ENCODE assay signal across 11 mouse cellular contexts in the genomic region with DNA sequence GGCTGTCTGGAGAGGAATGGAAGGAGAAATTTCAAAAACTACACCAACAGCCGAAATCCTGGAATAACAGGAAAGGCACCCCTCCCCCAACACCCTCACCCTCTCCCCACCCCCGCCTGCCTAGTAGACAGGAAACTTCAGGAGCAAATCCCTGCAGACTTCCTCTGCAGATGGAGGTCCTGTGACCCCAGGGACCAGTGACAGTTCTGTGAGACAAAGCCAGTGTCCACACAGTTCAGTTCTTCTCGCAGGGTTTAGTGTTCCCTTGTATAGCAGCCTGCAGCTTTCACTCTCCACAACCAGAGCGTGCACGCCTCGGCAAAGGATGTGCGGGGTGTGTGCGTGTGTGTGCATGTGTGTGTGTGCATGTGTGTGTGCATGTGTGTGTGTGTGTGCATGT. TPM values are rescaled to one million over a fixed set of nuclear protein-coding genes. Genes with fewer than 3 reads are reported as not detected.
DNase-seq lines count a peak whose midpoint lies in the region; ATAC-seq and TF ChIP-seq lines count a peak whose summit lies in the region.
"Had no signal": no experiment of that assay in that cellular context is flagged by ENCODE, and none has a peak within 500 bp of the region (broad histone marks: within the 10 kb centered on the region; RNA-seq: fewer than 3 reads in every experiment).

No protein-coding gene starts in this region.

- no peaks in the 10 kb centered on the region for H3K79me2 ChIP-seq in liver, adult 2 months (ENCODE audit: control insufficient read depth, insufficient read depth, low read length)

- ATAC-seq in liver, embryonic 12.5 days = no peak
- ATAC-seq in frontal cortex, adult (ENCODE audit: low TSS enrichment) = no peak
- ATAC-seq: forebrain, embryonic 13.5 days had no signal

- no peak for TF ChIP-seq CTCF in liver, adult 2 months (IDR thresholded peaks at IDR 0.05; ENCODE audit: low read depth, low read length)

- H3K27ac ChIP-seq in liver, adult 2 months (replicated peaks; ENCODE audit: insufficient read depth, low read depth, low read length) = peak overlapping the region; percentile 47
- no peak overlapping the region for H3K27ac ChIP-seq in liver, embryonic 12.5 days
- H3K27ac ChIP-seq in brown adipose tissue, adult 24 weeks (replicated peaks; ENCODE audit: low read depth, low read length) = peak overlapping the region; percentile 55
- H3K27ac ChIP-seq: forebrain, embryonic 13.5 days; layer of hippocampus, adult 2 months had no signal

- no peaks in the 10 kb centered on the region for H3K9me3 ChIP-seq in liver, embryonic 12.5 days (replicated peaks)
- H3K9me3 ChIP-seq: forebrain, embryonic 13.5 days had no signal

- no peak overlapping the region for H3K4me3 ChIP-seq in liver, adult 2 months (ENCODE audit: insufficient read depth, low read depth, low read length)
- no peak overlapping the region for H3K4me3 ChIP-seq in liver, embryonic 12.5 days
- no peak overlapping the region for H3K4me3 ChIP-seq in brown adipose tissue, adult 24 weeks (ENCODE audit: insufficient read depth, low read depth, low read length)
- H3K4me3 ChIP-seq: forebrain, embryonic 13.5 days; layer of hippocampus, adult 2 months had no signal

- peaks cover 2% of the 10 kb centered on the region; the same call in 1 of the 2 replicates for H3K4me1 ChIP-seq in liver, adult 2 months (ENCODE audit: control insufficient read depth, insufficient read depth, low read length)
- H3K4me1 ChIP-seq in liver, embryonic 12.5 days = peaks cover 4% of the 10 kb centered on the region; the same call in 1 of the 2 replicates
- H3K4me1 ChIP-seq in brown adipose tissue, adult 24 weeks (ENCODE audit: control insufficient read depth, insufficient read depth, insufficient read length, low read length) = peaks cover 46% of the 10 kb centered on the region

- H3K27me3 ChIP-seq in liver, adult 2 months (ENCODE audit: control insufficient read depth, insufficient read depth, low read length) = no peaks in the 10 kb centered on the region
- peaks cover 54% of the 10 kb centered on the region for H3K27me3 ChIP-seq in liver, embryonic 12.5 days (replicated peaks)

- no peaks in the 10 kb centered on the region for H3K36me3 ChIP-seq in liver, adult 2 months (ENCODE audit: control insufficient read depth, insufficient read depth, low read length)
- no peaks in the 10 kb centered on the region for H3K36me3 ChIP-seq in liver, embryonic 12.5 days

- H3K4me2 ChIP-seq in liver, embryonic 12.5 days = no peak overlapping the region
- H3K4me2 ChIP-seq: forebrain, embryonic 13.5 days had no signal

- no peak for TF ChIP-seq POLR2A in liver, adult 2 months (IDR thresholded peaks at IDR 0.05; ENCODE audit: extremely low read depth, insufficient read depth, low read length)

- H3K9ac ChIP-seq in liver, adult 2 months (ENCODE audit: low read depth, low read length) = no peak overlapping the region; the same call in 1 of the 2 replicates
- H3K9ac ChIP-seq in liver, embryonic 12.5 days = no peak overlapping the region
- H3K9ac ChIP-seq: forebrain, embryonic 13.5 days had no signal

- no peak for DNase-seq in liver, adult 2 months (ENCODE audit: extremely low read depth, low read depth, low spot score)
- peak; percentile 39 for DNase-seq in embryo, embryonic 11 days
- peak; percentile 69 for DNase-seq in kidney, postnatal 14 days
- no peak for DNase-seq in urinary bladder, postnatal 25 days (ENCODE audit: low spot score)
- DNase-seq: spleen, adult 18-20 months; thymus, postnatal 14 days had no signal

- WGBS in liver, adult 2 months = 76% methylated on average over 8 of the region's 8 CpGs
- 49% methylated on average over 8 of the region's 8 CpGs for WGBS in liver, embryonic 12.5 days (ENCODE audit: insufficient replicate concordance)

RNA-seq across cellular contexts. Expression of gene Ralb, which starts 6.3 kb away (rescaled TPM):
- 12.8 and 14.8 TPM in 2 replicates for total RNA-seq in liver, adult 2 months (2014; rRNA removed)
- 9.0 and 9.3 TPM in 2 replicates for polyA plus RNA-seq in liver, adult 2 months (2012; rRNA removed)
- polyA plus RNA-seq in liver, embryonic 12.5 days (2016; fragmentation: Nextera tagmentation; extraction: Ambion mirVana) = 58.2 and 58.8 TPM in 2 replicates
- 30.2 and 32.3 TPM in 2 replicates for polyA plus RNA-seq in brown adipose tissue, adult 24 weeks (2012; ENCODE audit: insufficient read depth, insufficient read length, missing spikeins)

RNA-seq across cellular contexts. Expression of gene Tmem185b, which starts 15.1 kb away (rescaled TPM):
- total RNA-seq in liver, adult 2 months (2014; rRNA removed) = 6.6 and 7.4 TPM in 2 replicates
- 12.6 and 14.2 TPM in 2 replicates for polyA plus RNA-seq in liver, adult 2 months (2012; rRNA removed)
- 11.6 and 11.7 TPM in 2 replicates for polyA plus RNA-seq in liver, embryonic 12.5 days (2016; fragmentation: Nextera tagmentation; extraction: Ambion mirVana)
- 5.9 and 7.3 TPM in 2 replicates for polyA plus RNA-seq in brown adipose tissue, adult 24 weeks (2012; ENCODE audit: insufficient read depth, insufficient read length, missing spikeins)

Comparison
In these comparisons a context has a peak if more than half of its experiments do, and no peak if none do; other contexts are left out.
1. DNase-seq: peak in embryo, embryonic 11 days (single experiment) and kidney, postnatal 14 days (single experiment); none in liver, adult 2 months (single experiment) and urinary bladder, postnatal 25 days (single experiment).